Mouse (Mus musculus) kidney, embryonic 16.5 days (tissue): Measurements from ENCODE around the gene Fam169b. TPM values are rescaled to one million over a fixed set of nuclear protein-coding genes. Genes with fewer than 3 reads are reported as not detected.

ENCODE experiments used
- ATAC-seq: fragments of 200-750 bp; cut with Nextera tagmentation; 2 replicates; pipeline ENCODE4 v1.8.0; 2017; ENCODE audit warnings: moderate TSS enrichment; ENCODE audit not compliant: low FRiP score, low TSS enrichment
- H3K27ac ChIP-seq: fragments of 300-500 bp; sonication (generic); 2 replicates; pipeline ENCODE4 v1.5.1; 2014; ENCODE audit warnings: low read length
- H3K27me3 ChIP-seq: fragments of 300-500 bp; sonication (generic); 2 replicates; pipeline ENCODE4 v1.6.1; 2014; ENCODE audit warnings: low read length, control low read depth, mixed read lengths; ENCODE audit not compliant: insufficient read depth
- H3K36me3 ChIP-seq: fragments of 300-500 bp; sonication (generic); 2 replicates; pipeline ENCODE4 v1.6.1; 2014; ENCODE audit warnings: low read length, control low read depth, mixed read lengths; ENCODE audit not compliant: insufficient read depth
- H3K4me1 ChIP-seq: fragments of 300-500 bp; sonication (generic); 2 replicates; pipeline ENCODE4 v1.6.1; 2014; ENCODE audit warnings: low read length, control low read depth, mixed read lengths; ENCODE audit not compliant: insufficient read depth
- H3K4me2 ChIP-seq: fragments of 300-500 bp; sonication (generic); replicated peaks from 2 replicates; pipeline ENCODE4 v1.6.1; 2014; ENCODE audit warnings: low read depth, low read length
- H3K4me3 ChIP-seq: fragments of 300-500 bp; sonication (generic); 2 replicates; pipeline ENCODE4 v1.5.1; 2014; ENCODE audit warnings: mild to moderate bottlenecking, low read length
- H3K9ac ChIP-seq: fragments of 300-500 bp; sonication (generic); replicated peaks from 2 replicates; pipeline ENCODE4 v1.6.1; 2014; ENCODE audit warnings: low read length
- H3K9me3 ChIP-seq: fragments of 300-500 bp; sonication (generic); 2 replicates; pipeline ENCODE4 v1.6.1; 2016; ENCODE audit warnings: low read length, control low read depth
- WGBS: fragments of 180-500 bp; shearing (Covaris S2); extraction: QIAGEN DNeasy Blood & Tissue Kit; methylation state at CpG from one replicate; pipeline ENCODE4 v1.1.7; 2014; 5-methylcytosine and 5-hydroxymethylcytosine counted together
- polyA plus RNA-seq: library from polyadenylated mRNA; unstranded; fragments of >200 nt; fragmentation: Nextera tagmentation; extraction: Ambion mirVana; gene quantifications from 2 replicates; pipeline ENCODE4 v1.2.1, GENCODE M21; 2015

The Fam169b gene
- polyA plus RNA-seq, 1 experiment from 2014 or later = 1.1 TPM

DNA sequence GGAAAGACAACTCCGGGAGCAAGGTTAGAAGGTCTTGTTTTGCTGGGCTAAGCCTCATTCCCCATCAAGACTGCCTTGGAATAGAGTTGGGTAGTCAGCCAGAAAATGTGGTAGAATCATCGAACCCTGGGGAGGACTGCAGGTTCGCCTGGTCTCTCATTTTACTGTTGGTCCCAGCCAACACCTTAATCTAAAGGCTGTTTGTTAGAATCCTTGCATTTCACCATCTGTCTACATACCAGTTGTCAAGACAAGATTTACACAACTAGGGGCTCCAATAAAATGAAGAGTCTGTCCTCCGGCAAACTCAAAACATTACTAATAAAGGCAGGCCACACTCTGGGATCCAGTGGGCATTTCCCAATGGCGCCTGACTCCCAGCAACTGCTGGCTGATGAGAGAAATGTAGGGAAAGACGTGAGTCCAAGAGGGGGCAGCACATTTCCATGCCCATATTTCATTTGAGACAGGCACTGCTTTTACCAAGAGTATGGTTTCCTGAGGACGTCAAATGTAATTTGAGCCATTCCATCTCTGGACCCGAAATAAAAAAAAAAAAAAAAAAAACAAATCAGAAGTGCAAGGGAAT lies 10.9 kb upstream of the Fam169b start:
- Histone ChIP-seq H3K4me1 (peaks cover 44% of the 10 kb centered on the region), H3K9ac (no peak overlapping the region), H3K27ac (0 out of 2 replicates have a peak overlapping the region, but pooled peaks have one; percentile 13), H3K4me2 (no peak overlapping the region), H3K36me3 (no peaks in the 10 kb centered on the region), H3K27me3 (0 out of 2 replicates have a peak, but pooled peaks cover 4% of the 10 kb centered on the region), H3K9me3 (no peaks in the 10 kb centered on the region), H3K4me3 (no peak overlapping the region)
- no peak for ATAC-seq
- WGBS = 14% methylated on average over 8 of the region's 8 CpGs

DNA sequence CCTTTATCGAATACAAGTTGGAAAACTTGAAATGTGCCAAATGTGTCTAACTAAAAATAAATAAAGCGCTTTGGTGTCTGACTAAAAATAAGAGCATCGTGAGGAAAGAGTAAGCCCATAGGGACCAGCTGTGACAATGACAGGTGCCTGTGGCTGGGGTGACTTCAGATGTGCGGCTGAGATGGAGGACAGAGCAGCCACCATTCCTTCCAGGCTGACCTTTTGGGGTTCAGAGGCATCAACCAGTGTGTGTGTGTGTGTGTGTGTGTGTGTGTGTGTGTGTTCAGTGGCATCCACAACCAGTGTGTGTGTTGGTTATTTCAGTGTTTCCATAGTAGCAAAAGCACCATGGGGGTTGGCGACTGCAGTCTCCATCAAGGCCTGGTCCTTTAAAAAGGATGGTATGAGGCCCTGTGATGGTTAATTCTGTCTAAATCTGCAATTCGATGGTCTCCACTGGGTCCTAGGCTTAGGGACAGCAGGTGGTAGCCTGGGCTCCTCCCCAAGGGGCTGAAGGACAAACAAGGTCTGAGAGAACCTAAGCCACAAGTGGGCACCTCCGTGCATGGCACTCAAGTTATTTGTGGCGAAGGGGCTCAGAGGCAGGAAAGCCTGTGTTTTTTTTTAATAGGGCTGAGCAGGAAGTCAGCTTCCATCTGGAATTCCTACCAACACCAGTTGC lies 10.2 kb upstream of the Fam169b start:
- peak; percentile 49; the same call in 1 of the 2 replicates for ATAC-seq
- Histone ChIP-seq H3K9me3 (no peaks in the 10 kb centered on the region), H3K27ac (peak overlapping the region; percentile 40; the same call in 1 of the 2 replicates), H3K36me3 (no peaks in the 10 kb centered on the region), H3K9ac (peak overlapping the region; percentile 39; the same call in 1 of the 2 replicates), H3K4me2 (peak overlapping the region; percentile 77), H3K4me3 (peak overlapping the region; percentile 45), H3K27me3 (0 out of 2 replicates have a peak, but pooled peaks cover 4% of the 10 kb centered on the region), H3K4me1 (peaks cover 44% of the 10 kb centered on the region)
- WGBS = 40% methylated on average over 8 of the region's 8 CpGs

DNA sequence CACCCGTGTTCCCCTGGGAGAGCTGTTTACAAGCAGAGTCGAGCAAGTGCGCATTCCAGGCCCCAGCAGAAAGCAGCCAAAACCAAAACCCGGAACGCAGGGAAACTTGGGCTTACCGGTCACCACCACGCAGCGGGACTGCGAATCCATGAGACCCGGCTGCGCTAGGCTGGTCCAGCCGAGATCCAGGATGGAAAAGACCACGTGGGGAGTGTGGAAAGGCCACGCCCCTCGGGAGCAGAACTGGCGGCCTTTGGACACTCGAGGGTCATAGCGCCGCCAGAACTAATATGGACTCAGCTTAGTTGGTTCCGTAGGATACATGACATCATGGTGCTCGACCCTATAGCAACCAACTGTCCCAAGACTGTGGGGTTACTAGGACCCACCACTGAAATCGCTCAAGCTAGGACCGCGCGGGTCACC lies 9.6 kb upstream of the Fam169b start, which contains the start of gene Pgpep1l:
TSS of gene Pgpep1l (minus strand) at position 206 of the 426 bp plus-strand sequence.
- H3K4me2 ChIP-seq = peak within 1 kb of the TSS; percentile 77
- H3K4me3 ChIP-seq = peak within 1 kb of the TSS; percentile 45
- 5% methylated on average over 25 of the region's 25 CpGs for WGBS
- H3K9me3 ChIP-seq = no peaks in the 10 kb centered on the region
- 0 out of 2 replicates have a peak, but pooled peaks cover 4% of the 10 kb centered on the region for H3K27me3 ChIP-seq
- peak within 1 kb of the TSS; percentile 40 for H3K27ac ChIP-seq
- peak; percentile 62 for ATAC-seq
- H3K4me1 ChIP-seq = peaks cover 44% of the 10 kb centered on the region
- H3K36me3 ChIP-seq = no peaks in the 10 kb centered on the region
- H3K9ac ChIP-seq = peak within 1 kb of the TSS; percentile 39

DNA sequence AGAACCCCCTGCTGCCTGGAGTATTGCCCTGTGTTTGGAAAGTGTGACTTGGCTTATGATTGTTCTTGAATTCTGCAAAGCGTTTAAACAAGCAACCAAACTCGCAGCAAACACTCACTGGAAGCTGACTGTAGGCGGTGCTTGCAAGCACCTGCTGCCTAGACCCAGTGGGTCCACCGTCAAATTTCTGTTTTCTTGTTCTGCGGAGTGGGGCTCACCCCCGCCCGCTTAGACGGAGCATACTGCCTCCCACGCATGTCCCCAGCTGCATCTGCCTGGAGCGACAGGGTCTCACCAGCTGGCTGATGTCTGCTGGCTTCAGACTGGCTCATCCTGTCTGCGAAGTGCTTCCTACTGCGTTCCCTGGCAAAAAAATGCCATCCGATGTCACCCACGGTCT lies 9.1 kb upstream of the Fam169b start:
- Histone ChIP-seq H3K36me3 (no peaks in the 10 kb centered on the region), H3K4me3 (peak overlapping the region; percentile 45), H3K4me1 (peaks cover 44% of the 10 kb centered on the region), H3K9me3 (no peaks in the 10 kb centered on the region), H3K27me3 (0 out of 2 replicates have a peak, but pooled peaks cover 4% of the 10 kb centered on the region), H3K27ac (peak overlapping the region; percentile 40), H3K9ac (peak overlapping the region; percentile 39), H3K4me2 (peak overlapping the region; percentile 77)
- 6% methylated on average over 14 of the region's 14 CpGs for WGBS
- ATAC-seq = peak; percentile 64

- Histone ChIP-seq H3K36me3 (no peaks in the 10 kb centered on the region), H3K9ac (no peak overlapping the region), H3K27ac (no peak overlapping the region), H3K9me3 (no peaks in the 10 kb centered on the region), H3K4me2 (no peak overlapping the region), H3K4me3 (no peak overlapping the region), H3K4me1 (peaks cover 44% of the 10 kb centered on the region), H3K27me3 (0 out of 2 replicates have a peak, but pooled peaks cover 4% of the 10 kb centered on the region)
- no peak for ATAC-seq
- 27% methylated on average over 7 of the region's 7 CpGs for WGBS
These were observed 8.2 kb upstream of the Fam169b start for GRCm38 (mm10) chr7:68265391-68265790.

- Histone ChIP-seq H3K9ac (no peak overlapping the region; the same call in 1 of the 2 replicates), H3K27ac (0 out of 2 replicates have a peak overlapping the region, but pooled peaks have one; percentile 39), H3K4me1 (peaks cover 44% of the 10 kb centered on the region), H3K4me3 (no peak overlapping the region), H3K27me3 (0 out of 2 replicates have a peak, but pooled peaks cover 4% of the 10 kb centered on the region), H3K9me3 (no peaks in the 10 kb centered on the region), H3K4me2 (no peak overlapping the region), H3K36me3 (no peaks in the 10 kb centered on the region)
- ATAC-seq = no peak
- WGBS = 8% methylated on average over 6 of the region's 6 CpGs
These were observed 6.9 kb upstream of the Fam169b start for GRCm38 (mm10) chr7:68266691-68267090.

- Histone ChIP-seq H3K9me3 (no peaks in the 10 kb centered on the region), H3K4me2 (no peak overlapping the region), H3K4me1 (peaks cover 17% of the 10 kb centered on the region), H3K27ac (no peak overlapping the region), H3K9ac (no peak overlapping the region), H3K4me3 (no peak overlapping the region), H3K36me3 (no peaks in the 10 kb centered on the region), H3K27me3 (0 out of 2 replicates have a peak, but pooled peaks cover 4% of the 10 kb centered on the region)
- WGBS = 56% methylated on average over 4 of the region's 4 CpGs
- no peak for ATAC-seq
These were observed 3.1 kb upstream of the Fam169b start for GRCm38 (mm10) chr7:68270551-68270950.

GRCm38 (mm10) chr7:68271816-68272215 lies 1.8 kb upstream of the Fam169b start:
- WGBS = 92% methylated on average over 6 of the region's 6 CpGs
- no peaks in the 10 kb centered on the region for H3K36me3 ChIP-seq
- H3K4me1 ChIP-seq = peaks cover 16% of the 10 kb centered on the region
- no peak for ATAC-seq
- no peak overlapping the region for H3K4me3 ChIP-seq
- H3K27ac ChIP-seq = no peak overlapping the region
- H3K9ac ChIP-seq = no peak overlapping the region
- H3K4me2 ChIP-seq = no peak overlapping the region
- H3K27me3 ChIP-seq = no peaks in the 10 kb centered on the region
- H3K9me3 ChIP-seq = no peaks in the 10 kb centered on the region

DNA sequence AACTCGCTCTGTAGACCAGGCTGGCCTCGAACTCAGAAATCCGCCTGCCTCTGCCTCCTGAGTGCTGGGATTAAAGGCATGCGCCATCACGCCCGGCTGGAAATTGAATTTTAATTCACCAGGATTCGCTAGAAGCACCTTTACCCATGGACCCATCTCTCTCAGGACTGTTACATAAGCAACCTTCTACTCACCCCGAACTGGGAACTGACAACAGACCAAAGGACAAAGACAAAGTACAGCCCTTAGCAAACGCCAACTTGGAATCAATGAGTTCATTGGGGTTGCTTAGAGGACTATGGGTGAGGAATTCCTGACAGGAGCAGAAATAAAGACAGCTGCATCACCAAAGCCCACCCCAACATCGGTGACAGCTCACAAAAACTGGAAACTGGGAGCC lies 1.0 kb upstream of the Fam169b start:
- Histone ChIP-seq H3K4me1 (peaks cover 17% of the 10 kb centered on the region), H3K4me3 (no peak overlapping the region), H3K36me3 (no peaks in the 10 kb centered on the region), H3K9me3 (no peaks in the 10 kb centered on the region), H3K27ac (no peak overlapping the region), H3K4me2 (no peak overlapping the region), H3K27me3 (no peaks in the 10 kb centered on the region), H3K9ac (no peak overlapping the region)
- no peak for ATAC-seq
- 91% methylated on average over 10 of the region's 10 CpGs for whole genome bisulfite sequencing

GRCm38 (mm10) chr7:68274218-68274617 lies 579 bp downstream of the Fam169b start:
- ATAC-seq = no peak
- Histone ChIP-seq H3K36me3 (no peaks in the 10 kb centered on the region), H3K4me3 (no peak overlapping the region), H3K4me2 (no peak overlapping the region), H3K27ac (no peak overlapping the region), H3K27me3 (no peaks in the 10 kb centered on the region), H3K9me3 (no peaks in the 10 kb centered on the region), H3K4me1 (peaks cover 17% of the 10 kb centered on the region), H3K9ac (no peak overlapping the region)
- WGBS = 68% methylated on average over 2 of the region's 2 CpGs
